Mouse (Mus musculus): ENCODE measurements around the gene Greb1. TPM values are rescaled to one million over a fixed set of nuclear protein-coding genes. Genes with fewer than 3 reads are reported as not detected.

Gene Greb1
- polyA plus RNA-seq, 1 experiment = not detected

GRCm38 (mm10) chr12:16642000-16642399 is 158.7 kb downstream of the Greb1 start:
- TF ChIP-seq GATA1 (IDR thresholded peaks at IDR 0.05; ENCODE audit: low read length) = no peak

DNA sequence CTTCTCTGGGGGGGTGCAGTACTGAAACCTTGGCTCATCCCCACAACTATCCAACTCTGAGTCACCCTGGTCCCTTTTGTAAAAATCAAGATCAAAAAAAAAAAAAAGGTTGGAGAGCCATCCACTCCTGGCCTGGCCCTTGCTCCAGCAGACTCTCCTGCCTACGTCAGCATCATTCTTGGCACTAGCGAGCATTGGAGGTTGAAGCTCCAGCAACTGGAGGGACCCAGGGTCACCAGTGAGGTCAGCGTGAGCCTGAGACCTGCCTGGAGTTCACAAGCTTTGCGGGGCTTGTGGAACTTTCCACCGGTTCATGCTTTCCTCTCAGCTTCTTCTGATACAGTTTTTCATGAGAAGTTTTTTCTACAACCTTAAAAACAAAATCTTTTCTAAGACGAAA is 160.6 kb downstream of the Greb1 start:
- TF ChIP-seq GATA1 (IDR thresholded peaks at IDR 0.05; ENCODE audit: low read length) = no peak

DNA sequence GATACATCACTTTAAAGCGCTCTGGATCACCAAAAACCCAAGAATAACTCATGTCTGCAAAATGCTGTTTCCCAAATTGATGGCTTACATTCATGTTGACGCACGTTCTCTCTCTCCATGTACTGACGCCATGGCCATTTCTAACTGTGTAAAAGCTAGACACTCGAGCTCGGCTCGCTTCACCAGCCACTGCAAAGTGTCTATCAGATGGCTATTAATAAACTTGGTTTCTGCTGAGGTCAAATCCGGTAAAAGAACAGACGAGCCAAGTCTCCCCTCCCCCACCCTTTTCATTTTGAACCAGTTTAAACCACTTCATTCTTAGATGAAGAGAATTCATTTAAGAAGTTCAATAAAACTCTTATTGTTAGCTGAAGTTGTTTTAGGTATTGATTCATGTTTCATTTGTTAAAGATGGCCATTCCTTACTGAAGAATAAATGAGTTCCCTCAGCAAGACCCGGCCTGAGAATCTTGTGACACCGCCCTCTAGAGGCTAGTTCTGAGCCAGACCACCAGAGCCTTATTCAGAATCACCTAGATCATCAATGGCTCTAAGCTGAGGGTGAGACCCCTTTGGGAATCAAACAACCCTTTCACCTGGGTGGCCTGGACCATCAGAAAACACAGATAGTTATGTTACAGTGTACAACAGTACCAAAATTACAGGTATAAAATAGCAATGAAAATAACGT is 161.5 kb downstream of the Greb1 start:
- no peak for TF ChIP-seq GATA1 (IDR thresholded peaks at IDR 0.05; ENCODE audit: low read length)

- no peak for TF ChIP-seq GATA1 (IDR thresholded peaks at IDR 0.05; ENCODE audit: low read length)
Measured at GRCm38 (mm10) chr12:16635816-16636215, 164.9 kb downstream of the Greb1 start.

DNA sequence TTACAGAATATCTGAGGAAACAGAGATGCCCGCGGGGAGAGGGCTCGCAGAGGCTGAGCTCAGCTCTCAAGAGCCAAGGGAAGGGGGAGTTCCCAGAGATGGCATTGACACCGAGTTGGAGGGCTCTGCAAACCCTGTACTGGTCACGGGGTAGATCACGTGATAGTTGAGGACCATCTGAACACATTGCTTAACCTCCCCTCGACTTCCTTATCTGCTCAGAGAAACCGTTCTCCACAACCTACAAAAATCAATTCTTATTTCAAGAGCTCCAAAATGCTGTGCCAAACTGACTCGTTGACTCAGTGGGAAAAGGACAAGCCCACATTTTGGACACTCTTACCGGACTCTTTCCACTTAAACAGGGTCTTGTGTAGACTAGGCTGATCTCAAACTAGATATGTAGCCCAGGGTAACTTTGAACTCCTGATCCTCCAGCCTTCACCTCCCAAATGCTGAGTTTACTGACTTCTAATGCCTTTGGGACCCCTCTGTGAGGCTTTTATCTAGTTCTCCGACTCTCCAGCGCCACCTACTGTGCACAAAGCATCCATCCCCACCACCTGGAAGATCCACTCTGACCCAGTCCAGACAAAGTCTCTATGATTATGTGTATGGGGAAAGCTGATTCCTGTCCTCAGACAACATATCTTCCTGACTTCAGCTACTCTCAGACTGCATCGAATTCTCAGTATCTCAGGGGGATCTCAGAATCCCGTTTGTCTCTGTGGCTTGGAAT is 166.4 kb downstream of the Greb1 start:
- no peak for TF ChIP-seq GATA1 (IDR thresholded peaks at IDR 0.05; ENCODE audit: low read length)

GRCm38 (mm10) chr12:16633235-16633634 is 167.5 kb downstream of the Greb1 start:
- TF ChIP-seq GATA1 (IDR thresholded peaks at IDR 0.05; ENCODE audit: low read length) = no peak

- no peak for TF ChIP-seq GATA1 (IDR thresholded peaks at IDR 0.05; ENCODE audit: low read length)
Measured at GRCm38 (mm10) chr12:16631423-16631822, 169.3 kb downstream of the Greb1 start.

GRCm38 (mm10) chr12:16630866-16631185 is 169.9 kb downstream of the Greb1 start:
- no peak for TF ChIP-seq GATA1 (IDR thresholded peaks at IDR 0.05; ENCODE audit: low read length)

GRCm38 (mm10) chr12:16630152-16630865 is 170.4 kb downstream of the Greb1 start:
- TF ChIP-seq GATA1 (IDR thresholded peaks at IDR 0.05; ENCODE audit: low read length) = no peak

Other genes starting within 250 kb of the Greb1 start
- gene Lpin1, start 189.9 kb downstream of the Greb1 start, polyA plus RNA-seq (2012) = 15.7 and 17.3 TPM in 2 replicates
- gene Ntsr2, start 147.5 kb downstream of the Greb1 start, polyA plus RNA-seq (2012) = not detected in 2 replicates
- 8.7 and 12.5 TPM in 2 replicates for gene E2f6, start 10.1 kb upstream of the Greb1 start, polyA plus RNA-seq (2012)
- gene Rock2, start 94.0 kb upstream of the Greb1 start, polyA plus RNA-seq (2012) = 3.4 and 4.7 TPM in 2 replicates
- 29.8 and 37.5 TPM in 2 replicates for gene Pqlc3, start 199.5 kb upstream of the Greb1 start, polyA plus RNA-seq (2012)
- not detected in 2 replicates for gene 2410004P03Rik, start 210.8 kb upstream of the Greb1 start, polyA plus RNA-seq (2012)